Mouse (Mus musculus): ENCODE results near the gene Rmdn2. TPM values are rescaled to one million over a fixed set of nuclear protein-coding genes. Genes with fewer than 3 reads are reported as not detected.

Gene Rmdn2
- 4.9 and 5.4 TPM in 2 replicates for polyA plus RNA-seq (2012; ENCODE audit: low replicate concordance)

DNA sequence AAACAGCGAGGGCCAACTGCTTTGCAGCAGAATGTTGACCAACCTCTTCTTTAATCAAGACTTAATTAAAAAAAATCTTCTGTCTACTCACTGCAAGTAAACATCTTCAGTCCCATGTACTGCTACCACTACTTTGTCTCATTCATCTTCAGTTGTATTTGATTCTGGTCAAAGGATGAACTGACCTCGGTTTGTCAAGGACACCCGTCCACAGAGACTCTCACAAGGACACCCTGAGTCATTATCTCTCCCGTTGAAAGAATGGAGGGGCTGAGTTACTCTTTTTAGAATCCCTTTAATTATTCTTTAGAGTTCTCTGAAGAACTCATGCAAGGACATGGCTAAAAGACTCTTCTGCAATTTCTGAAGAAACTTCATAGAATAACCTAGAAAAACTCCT is at the start of gene Rmdn2:
TSS of gene Rmdn2 (plus strand) at position 319 of the 400 bp plus-strand sequence.

DNA sequence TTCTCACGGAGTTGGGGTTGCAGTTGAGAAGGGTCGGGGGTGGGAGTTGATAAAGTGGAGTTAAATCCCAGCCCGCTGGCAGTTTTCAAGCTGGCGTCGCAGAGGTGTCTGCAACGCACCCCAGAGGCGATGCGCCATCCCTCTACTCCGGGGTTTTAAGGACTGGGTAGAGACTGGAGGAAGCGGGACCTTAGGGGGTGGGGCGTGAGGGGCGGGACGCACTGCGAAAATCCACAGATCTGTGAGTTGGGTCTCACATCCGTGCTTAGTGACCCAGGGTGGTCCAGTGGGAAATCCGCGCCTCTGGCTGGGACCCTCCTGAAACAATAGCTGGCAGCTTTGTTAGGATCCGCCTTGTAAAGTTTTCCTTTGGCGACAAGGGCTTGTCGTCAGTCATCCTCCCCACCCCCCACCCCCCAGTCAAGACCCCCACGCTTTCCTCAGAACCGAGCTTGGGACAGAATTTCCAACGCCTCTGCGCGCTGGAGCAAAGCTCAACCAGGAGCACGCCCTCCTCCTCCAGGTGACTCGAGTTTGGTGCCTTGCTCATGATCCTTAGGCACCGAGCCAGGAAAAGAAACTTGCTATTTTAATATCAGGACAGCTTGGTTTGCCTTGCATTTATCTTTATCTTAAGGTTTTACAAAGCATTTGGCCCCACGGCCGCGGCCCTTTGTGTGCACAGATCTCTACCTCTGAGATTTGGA is 103.4 kb downstream of the Rmdn2 start, which contains the start of gene Cyp1b1:
TSS of gene Cyp1b1 (minus strand) at position 131 of the 707 bp plus-strand sequence.

Other genes with a start within 250 kb of the Rmdn2 start
- 2.1 TPM in 1 of 2 replicates, not detected in the other for gene Cyp1b1, start 103.2 kb downstream of the Rmdn2 start, polyA plus RNA-seq (2012; ENCODE audit: low replicate concordance)

All from leukemia stem cell, adult 10-12 weeks (primary cell).